Mouse (Mus musculus): ENCODE measurements around the gene Lrrc29. TPM values are rescaled to one million over a fixed set of nuclear protein-coding genes. Genes with fewer than 3 reads are reported as not detected.
A peak's percentile ranks its signal among the peaks of the same experiment; 100 is the strongest.

Lrrc29 gene
- polyA plus RNA-seq, 1 experiment, result 1.5 TPM

- H3K4me1 ChIP-seq (ENCODE audit: control insufficient read depth, insufficient read depth, low read length), result peaks cover 3% of the 10 kb centered on the region
- no peaks in the 10 kb centered on the region for H3K36me3 ChIP-seq (ENCODE audit: control insufficient read depth, insufficient read depth, low read length, poor library complexity, severe bottlenecking)
- peak within 1 kb of the TSS; percentile 22 for H3K27ac ChIP-seq (ENCODE audit: insufficient read depth, low read length)
- H3K4me3 ChIP-seq (ENCODE audit: low read depth, low read length), result peak within 1 kb of the TSS; percentile 88
- H3K9me3 ChIP-seq (replicated peaks; ENCODE audit: control insufficient read depth, insufficient read depth, low read length, poor library complexity, severe bottlenecking), result no peaks in the 10 kb centered on the region
- 0 out of 2 replicates have a peak, but pooled peaks cover 3% of the 10 kb centered on the region for H3K27me3 ChIP-seq (ENCODE audit: control insufficient read depth, insufficient read depth, low read length, poor library complexity, severe bottlenecking)
- H3K9ac ChIP-seq (ENCODE audit: low read depth, poor library complexity, severe bottlenecking), result peak within 1 kb of the TSS; percentile 81
- no peak for TF ChIP-seq CTCF (IDR thresholded peaks at IDR 0.05; ENCODE audit: low read depth, low read length)
- TF ChIP-seq POLR2A (IDR thresholded peaks at IDR 0.05; ENCODE audit: insufficient read depth, low read length), result peak; percentile 57
- no peak for TF ChIP-seq EP300 (IDR thresholded peaks at IDR 0.05; ENCODE audit: insufficient read depth, low read depth, low read length)
Observed at GRCm38 (mm10) chr8:105347428-105348221, 21.5 kb upstream of the Lrrc29 start, which contains the start of gene Fhod1. TSS of gene Fhod1 (minus strand) at chr8:105347953.

DNA sequence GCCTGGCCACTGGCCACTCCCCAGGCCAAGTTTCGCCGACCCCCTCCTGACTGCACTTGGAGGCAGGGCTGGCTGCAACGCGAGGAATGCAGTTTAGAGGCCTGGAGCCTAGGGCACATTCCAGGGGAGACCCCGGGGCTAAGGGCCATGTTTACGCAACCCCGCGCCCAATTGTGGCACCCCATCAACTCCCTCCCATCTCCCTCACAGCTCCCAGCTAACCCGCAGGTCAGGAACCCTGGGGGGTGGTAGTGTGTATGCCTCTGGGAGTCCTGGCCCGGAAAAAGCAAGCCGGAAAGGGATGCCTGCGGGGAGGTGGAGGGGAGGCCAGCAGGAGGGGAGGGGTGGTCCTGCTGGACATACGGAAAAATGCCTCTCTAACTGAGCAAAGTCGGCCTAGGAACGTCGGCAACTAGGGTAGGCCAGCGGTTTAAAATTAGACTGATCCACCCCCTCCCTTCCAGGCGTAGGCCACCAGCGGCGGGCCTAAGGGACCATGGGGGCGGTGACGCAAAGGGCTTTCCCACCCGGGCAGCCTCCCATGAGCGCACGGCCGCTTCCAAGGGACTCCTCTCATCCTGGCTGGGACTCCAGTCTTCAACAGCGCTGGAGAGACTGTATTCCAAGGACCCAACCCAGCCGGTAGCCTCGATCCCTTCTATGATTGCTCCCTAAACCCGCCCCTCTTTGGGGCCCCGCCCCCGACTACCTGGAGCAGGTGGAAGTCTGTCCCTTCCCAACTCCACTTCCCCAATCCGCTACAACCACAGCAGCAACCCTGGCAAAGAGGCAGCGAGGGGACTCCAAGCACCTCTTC lies 20.7 kb upstream of the Lrrc29 start:
- Histone ChIP-seq H3K27ac (ENCODE audit: insufficient read depth, low read length) (peak overlapping the region; percentile 22), H3K27me3 (ENCODE audit: control insufficient read depth, insufficient read depth, low read length, poor library complexity, severe bottlenecking) (0 out of 2 replicates have a peak, but pooled peaks cover 3% of the 10 kb centered on the region), H3K9me3 (replicated peaks; ENCODE audit: control insufficient read depth, insufficient read depth, low read length, poor library complexity, severe bottlenecking) (no peaks in the 10 kb centered on the region), H3K4me1 (ENCODE audit: control insufficient read depth, insufficient read depth, low read length) (peaks cover 3% of the 10 kb centered on the region), H3K9ac (ENCODE audit: low read depth, poor library complexity, severe bottlenecking) (peak overlapping the region; percentile 81), H3K4me3 (ENCODE audit: low read depth, low read length) (peak overlapping the region; percentile 88), H3K36me3 (ENCODE audit: control insufficient read depth, insufficient read depth, low read length, poor library complexity, severe bottlenecking) (no peaks in the 10 kb centered on the region)
- TF ChIP-seq EP300 (IDR thresholded peaks at IDR 0.05; ENCODE audit: insufficient read depth, low read depth, low read length), result peak; percentile 70
- TF ChIP-seq CTCF (IDR thresholded peaks at IDR 0.05; ENCODE audit: low read depth, low read length), result no peak
- no peak for TF ChIP-seq POLR2A (IDR thresholded peaks at IDR 0.05; ENCODE audit: insufficient read depth, low read length)

DNA sequence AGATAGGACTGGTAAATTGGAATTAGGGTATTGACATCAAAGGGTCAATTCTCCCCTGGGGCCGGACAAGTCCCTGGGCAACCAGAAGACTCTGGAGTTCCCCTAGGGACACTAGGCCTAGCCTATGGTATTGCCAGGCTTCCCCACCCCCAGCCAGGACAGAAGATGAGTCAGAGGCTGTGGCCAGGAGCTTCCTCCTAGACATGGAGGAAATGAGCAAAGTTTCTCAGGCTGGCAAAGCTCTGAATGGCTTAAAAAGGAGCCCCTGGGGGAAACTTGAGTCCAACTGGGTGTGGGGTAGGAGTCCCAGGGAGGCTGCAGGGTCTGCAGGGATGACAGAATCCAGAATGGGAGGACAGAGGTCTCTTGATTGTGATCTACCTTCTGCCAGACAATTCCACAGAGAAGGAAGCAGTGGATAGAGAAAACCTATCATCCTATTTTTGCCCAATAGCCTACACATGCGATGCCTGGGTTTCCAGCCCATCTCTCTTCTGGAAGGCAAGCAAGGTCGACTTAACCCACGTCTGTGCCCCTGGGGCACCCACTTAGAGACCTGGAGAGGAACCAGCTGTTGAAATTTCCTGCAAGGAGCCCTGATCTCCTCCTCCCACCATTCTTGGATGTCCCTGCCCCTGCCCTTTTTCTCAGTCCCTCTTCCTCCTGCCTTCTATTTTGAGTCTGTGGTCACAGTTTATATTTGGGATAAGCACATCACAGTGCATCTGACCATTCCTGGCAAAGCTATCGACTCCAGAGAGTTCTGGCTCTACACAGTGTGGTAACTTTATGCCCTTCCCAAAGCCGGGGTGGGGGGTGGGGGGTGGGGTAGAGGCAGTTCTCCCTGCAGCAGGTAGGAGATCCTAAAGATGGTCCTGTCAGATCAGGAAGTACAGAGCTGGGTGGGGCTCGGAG lies 19.2 kb upstream of the Lrrc29 start:
- no peaks in the 10 kb centered on the region for H3K9me3 ChIP-seq (replicated peaks; ENCODE audit: control insufficient read depth, insufficient read depth, low read length, poor library complexity, severe bottlenecking)
- no peak overlapping the region for H3K4me3 ChIP-seq (ENCODE audit: low read depth, low read length)
- H3K9ac ChIP-seq (ENCODE audit: low read depth, poor library complexity, severe bottlenecking), result no peak overlapping the region
- H3K27ac ChIP-seq (ENCODE audit: insufficient read depth, low read length), result no peak overlapping the region; the same call in 1 of the 2 replicates
- H3K36me3 ChIP-seq (ENCODE audit: control insufficient read depth, insufficient read depth, low read length, poor library complexity, severe bottlenecking), result no peaks in the 10 kb centered on the region
- H3K4me1 ChIP-seq (ENCODE audit: control insufficient read depth, insufficient read depth, low read length), result peaks cover 5% of the 10 kb centered on the region
- TF ChIP-seq EP300 (IDR thresholded peaks at IDR 0.05; ENCODE audit: insufficient read depth, low read depth, low read length) (no peak), POLR2A (IDR thresholded peaks at IDR 0.05; ENCODE audit: insufficient read depth, low read length) (no peak), CTCF (IDR thresholded peaks at IDR 0.05; ENCODE audit: low read depth, low read length) (no peak)
- 0 out of 2 replicates have a peak, but pooled peaks cover 3% of the 10 kb centered on the region for H3K27me3 ChIP-seq (ENCODE audit: control insufficient read depth, insufficient read depth, low read length, poor library complexity, severe bottlenecking)

- no peaks in the 10 kb centered on the region for H3K27me3 ChIP-seq (ENCODE audit: control insufficient read depth, insufficient read depth, low read length, poor library complexity, severe bottlenecking)
- no peak overlapping the region; the same call in 1 of the 2 replicates for H3K27ac ChIP-seq (ENCODE audit: insufficient read depth, low read length)
- no peak for TF ChIP-seq POLR2A (IDR thresholded peaks at IDR 0.05; ENCODE audit: insufficient read depth, low read length)
- TF ChIP-seq EP300 (IDR thresholded peaks at IDR 0.05; ENCODE audit: insufficient read depth, low read depth, low read length), result no peak
- no peak for TF ChIP-seq CTCF (IDR thresholded peaks at IDR 0.05; ENCODE audit: low read depth, low read length)
- no peaks in the 10 kb centered on the region for H3K9me3 ChIP-seq (replicated peaks; ENCODE audit: control insufficient read depth, insufficient read depth, low read length, poor library complexity, severe bottlenecking)
- H3K4me3 ChIP-seq (ENCODE audit: low read depth, low read length), result no peak overlapping the region
- H3K9ac ChIP-seq (ENCODE audit: low read depth, poor library complexity, severe bottlenecking), result no peak overlapping the region
- H3K4me1 ChIP-seq (ENCODE audit: control insufficient read depth, insufficient read depth, low read length), result peaks cover 6% of the 10 kb centered on the region
- no peaks in the 10 kb centered on the region for H3K36me3 ChIP-seq (ENCODE audit: control insufficient read depth, insufficient read depth, low read length, poor library complexity, severe bottlenecking)
Observed at GRCm38 (mm10) chr8:105343791-105344574, 17.9 kb upstream of the Lrrc29 start.

GRCm38 (mm10) chr8:105342768-105343167 lies 16.7 kb upstream of the Lrrc29 start:
- no peaks in the 10 kb centered on the region; the same call in 1 of the 2 replicates for H3K36me3 ChIP-seq (ENCODE audit: control insufficient read depth, insufficient read depth, low read length, poor library complexity, severe bottlenecking)
- H3K9ac ChIP-seq (ENCODE audit: low read depth, poor library complexity, severe bottlenecking), result no peak overlapping the region
- H3K4me3 ChIP-seq (ENCODE audit: low read depth, low read length), result no peak overlapping the region
- H3K27ac ChIP-seq (ENCODE audit: insufficient read depth, low read length), result no peak overlapping the region
- H3K27me3 ChIP-seq (ENCODE audit: control insufficient read depth, insufficient read depth, low read length, poor library complexity, severe bottlenecking), result no peaks in the 10 kb centered on the region
- H3K9me3 ChIP-seq (replicated peaks; ENCODE audit: control insufficient read depth, insufficient read depth, low read length, poor library complexity, severe bottlenecking), result no peaks in the 10 kb centered on the region
- TF ChIP-seq CTCF (IDR thresholded peaks at IDR 0.05; ENCODE audit: low read depth, low read length) (no peak), POLR2A (IDR thresholded peaks at IDR 0.05; ENCODE audit: insufficient read depth, low read length) (no peak), EP300 (IDR thresholded peaks at IDR 0.05; ENCODE audit: insufficient read depth, low read depth, low read length) (no peak)
- H3K4me1 ChIP-seq (ENCODE audit: control insufficient read depth, insufficient read depth, low read length), result peaks cover 6% of the 10 kb centered on the region

Measured in ES-Bruce4 (cell line).